Mouse (Mus musculus): Measurements from ENCODE around the gene Rhox4b. TPM values are rescaled to one million over a fixed set of nuclear protein-coding genes. Genes with fewer than 3 reads are reported as not detected.

Rhox4b gene
- not detected in 2 replicates for polyA plus RNA-seq (2012; rRNA removed)

DNA sequence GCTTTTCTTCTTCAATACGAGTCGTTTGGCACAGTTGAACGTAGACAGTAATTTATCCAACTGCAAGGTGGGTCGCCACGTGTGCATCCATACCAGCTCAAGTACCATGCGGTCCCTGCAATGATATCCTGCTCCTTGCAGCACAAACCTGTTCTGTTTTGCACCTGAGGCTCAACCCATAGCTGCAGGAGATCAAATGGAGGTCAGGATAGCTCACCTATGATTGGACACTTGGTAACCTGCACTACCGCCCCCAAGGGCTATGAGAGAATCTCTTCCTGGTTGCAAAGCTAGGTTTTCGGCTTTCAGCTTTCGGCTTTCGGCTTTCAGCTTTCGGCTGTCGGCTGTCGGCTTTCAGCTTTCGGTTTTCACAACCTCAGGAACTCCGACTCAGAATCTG is at the start of gene Rhox4b:
Rhox4b (plus strand) TSS at position 301 of the 400 bp plus-strand sequence.

DNA sequence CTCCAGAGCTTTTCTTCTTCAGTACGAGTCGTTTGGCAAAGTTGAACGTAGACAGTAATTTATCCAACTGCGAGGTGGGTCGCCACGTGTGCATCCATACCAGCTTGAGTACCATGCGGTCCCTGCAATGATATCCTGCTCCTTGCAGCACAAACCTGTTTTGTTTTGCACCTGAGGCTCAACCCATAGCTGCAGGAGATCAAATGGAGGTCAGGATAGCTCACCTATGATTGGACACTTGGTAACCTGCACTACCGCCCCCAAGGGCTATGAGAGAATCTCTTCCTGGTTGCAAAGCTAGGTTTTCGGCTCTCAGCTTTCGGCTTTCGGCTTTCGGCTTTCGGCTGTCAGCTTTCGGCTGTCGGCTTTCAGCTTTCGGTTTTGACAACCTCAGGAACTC is 41.7 kb upstream of the Rhox4b start, which contains the start of gene Rhox4a2:
Rhox4a2 (plus strand) TSS at position 301 of the 400 bp plus-strand sequence.

DNA sequence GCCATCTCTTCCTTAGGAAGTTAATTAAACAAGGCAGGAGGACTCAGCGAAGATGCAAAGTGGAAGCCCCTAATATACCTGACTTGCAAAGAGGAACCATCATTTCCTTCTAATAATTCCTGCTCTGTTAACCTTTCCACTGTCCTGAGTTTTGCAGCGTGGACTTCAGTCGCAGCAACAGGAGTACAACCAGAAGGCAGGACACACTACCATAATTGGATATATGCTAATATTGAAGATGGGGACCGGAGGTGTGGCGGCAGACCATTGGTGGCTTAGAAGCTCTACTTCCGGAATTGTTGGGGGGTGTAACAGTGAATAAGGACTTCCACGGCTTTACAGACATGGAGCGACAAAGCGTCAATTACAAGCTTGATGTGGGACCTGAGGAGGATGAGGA is 20.5 kb upstream of the Rhox4b start, which contains the start of gene Rhox2b:
Rhox2b (plus strand) TSS at position 301 of the 400 bp plus-strand sequence.

DNA sequence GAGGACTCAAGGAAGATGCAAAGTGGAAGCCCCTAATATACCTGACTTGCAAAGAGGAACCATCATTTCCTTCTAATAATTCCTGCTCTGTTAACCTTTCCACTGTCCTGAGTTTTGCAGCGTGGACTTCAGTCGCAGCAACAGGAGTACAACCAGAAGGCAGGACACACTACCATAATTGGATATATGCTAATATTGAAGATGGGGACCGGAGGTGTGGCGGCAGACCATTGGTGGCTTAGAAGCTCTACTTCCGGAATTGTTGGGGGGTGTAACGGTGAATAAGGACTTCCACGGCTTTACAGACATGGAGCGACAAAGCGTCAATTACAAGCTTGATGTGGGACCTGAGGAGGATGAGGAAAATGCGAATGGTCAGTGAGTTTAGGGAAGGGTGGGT is 21.1 kb downstream of the Rhox4b start, which contains the start of gene Rhox2c:
Rhox2c (plus strand) TSS at position 301 of the 400 bp plus-strand sequence.

DNA sequence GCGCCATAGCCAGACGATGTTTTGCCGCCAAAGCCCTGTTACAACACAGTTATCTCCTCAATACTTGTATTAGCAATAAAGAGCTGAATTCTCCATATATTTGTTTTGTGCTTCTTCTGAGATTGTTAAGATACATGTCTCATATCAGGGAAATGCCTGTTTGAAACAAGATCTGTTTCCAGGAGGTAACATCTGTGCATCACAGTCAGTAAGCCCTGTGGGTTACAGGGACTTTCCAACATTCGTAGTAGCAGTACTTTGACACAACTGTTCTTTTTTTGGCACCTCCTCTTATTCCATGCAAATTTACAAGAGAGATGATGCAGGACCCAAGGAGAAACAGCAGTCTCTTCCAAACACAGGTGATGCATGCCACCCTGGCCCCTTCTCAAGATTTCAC is 26.0 kb downstream of the Rhox4b start, which contains the start of gene Rhox3c:
Rhox3c (plus strand) TSS at position 301 of the 400 bp plus-strand sequence.

DNA sequence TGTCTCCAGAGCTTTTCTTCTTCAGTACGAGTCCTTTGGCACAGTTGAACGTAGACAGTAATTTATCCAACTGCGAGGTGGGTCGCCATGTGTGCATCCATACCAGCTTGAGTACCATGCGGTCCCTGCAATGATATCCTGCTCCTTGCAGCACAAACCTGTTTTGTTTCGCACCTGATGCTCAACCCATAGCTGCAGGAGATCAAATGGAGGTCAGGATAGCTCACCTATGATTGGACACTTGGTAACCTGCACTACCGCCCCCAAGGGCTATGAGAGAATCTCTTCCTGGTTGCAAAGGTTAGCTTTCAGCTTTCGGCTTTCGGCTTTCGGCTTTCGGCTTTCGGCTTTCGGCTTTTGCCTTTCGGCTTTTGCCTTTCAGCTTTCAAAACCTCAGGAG is 47.7 kb downstream of the Rhox4b start, which contains the start of gene Rhox4c:
Rhox4c (plus strand) TSS at position 301 of the 400 bp plus-strand sequence.

Other genes with a start within 250 kb of the Rhox4b start
- gene Ndufa1, start 241.3 kb upstream of the Rhox4b start, polyA plus RNA-seq (2012; rRNA removed): 46.5 and 66.5 TPM in 2 replicates
- 0.28 and 0.75 TPM in 2 replicates for gene Rnf113a1, start 241.2 kb upstream of the Rhox4b start, polyA plus RNA-seq (2012; rRNA removed)
- not detected in 2 replicates for gene Gm9, start 221.5 kb upstream of the Rhox4b start, polyA plus RNA-seq (2012; rRNA removed)
- not detected in 2 replicates for gene Rhox1, start 210.2 kb upstream of the Rhox4b start, polyA plus RNA-seq (2012; rRNA removed)
- gene Rhox2a, start 187.5 kb upstream of the Rhox4b start, polyA plus RNA-seq (2012; rRNA removed): not detected in 2 replicates
- gene Rhox3a, start 182.6 kb upstream of the Rhox4b start, polyA plus RNA-seq (2012; rRNA removed): not detected in 2 replicates
- gene Rhox4a, start 167.2 kb upstream of the Rhox4b start, polyA plus RNA-seq (2012; rRNA removed): not detected in 2 replicates
- gene Rhox3a2, start 52.5 kb upstream of the Rhox4b start, polyA plus RNA-seq (2012; rRNA removed): not detected in 2 replicates
- not detected in 2 replicates for gene Rhox4a2, start 41.6 kb upstream of the Rhox4b start, polyA plus RNA-seq (2012; rRNA removed)
- not detected in 2 replicates for gene Rhox2b, start 20.4 kb upstream of the Rhox4b start, polyA plus RNA-seq (2012; rRNA removed)
- not detected in 2 replicates for gene Rhox2c, start 21.2 kb downstream of the Rhox4b start, polyA plus RNA-seq (2012; rRNA removed)
- not detected in 2 replicates for gene Rhox3c, start 26.1 kb downstream of the Rhox4b start, polyA plus RNA-seq (2012; rRNA removed)
- not detected in 2 replicates for gene Rhox4c, start 47.8 kb downstream of the Rhox4b start, polyA plus RNA-seq (2012; rRNA removed)
- not detected in 2 replicates for gene Rhox2d, start 60.9 kb downstream of the Rhox4b start, polyA plus RNA-seq (2012; rRNA removed)
- gene Rhox4d, start 81.9 kb downstream of the Rhox4b start, polyA plus RNA-seq (2012; rRNA removed): not detected in 2 replicates
- gene Rhox2e, start 98.0 kb downstream of the Rhox4b start, polyA plus RNA-seq (2012; rRNA removed): not detected in 2 replicates
- not detected in 2 replicates for gene Rhox3e, start 109.5 kb downstream of the Rhox4b start, polyA plus RNA-seq (2012; rRNA removed)
- not detected in 2 replicates for gene Rhox4e, start 124.9 kb downstream of the Rhox4b start, polyA plus RNA-seq (2012; rRNA removed)
- gene Rhox2f, start 138.9 kb downstream of the Rhox4b start, polyA plus RNA-seq (2012; rRNA removed): not detected in 2 replicates
- not detected in 2 replicates for gene Rhox3f, start 148.5 kb downstream of the Rhox4b start, polyA plus RNA-seq (2012; rRNA removed)
- gene Rhox4f, start 175.2 kb downstream of the Rhox4b start, polyA plus RNA-seq (2012; rRNA removed): not detected in 2 replicates
- gene Rhox3g, start 196.1 kb downstream of the Rhox4b start, polyA plus RNA-seq (2012; rRNA removed): not detected in 2 replicates
- not detected in 2 replicates for gene Rhox2g, start 211.0 kb downstream of the Rhox4b start, polyA plus RNA-seq (2012; rRNA removed)
- gene Rhox4g, start 218.8 kb downstream of the Rhox4b start, polyA plus RNA-seq (2012; rRNA removed): not detected in 2 replicates
- not detected in 2 replicates for gene Rhox3h, start 236.3 kb downstream of the Rhox4b start, polyA plus RNA-seq (2012; rRNA removed)
- gene Rhox2h, start 240.8 kb downstream of the Rhox4b start, polyA plus RNA-seq (2012; rRNA removed): not detected in 2 replicates